Mouse (Mus musculus) layer of hippocampus, adult 9-11 months (tissue): ENCODE data around the gene Caap1.

Source experiments
- DNase-seq: peaks from one replicate; pipeline ENCODE4 v3.0.0; 2022

Gene Caap1

DNA sequence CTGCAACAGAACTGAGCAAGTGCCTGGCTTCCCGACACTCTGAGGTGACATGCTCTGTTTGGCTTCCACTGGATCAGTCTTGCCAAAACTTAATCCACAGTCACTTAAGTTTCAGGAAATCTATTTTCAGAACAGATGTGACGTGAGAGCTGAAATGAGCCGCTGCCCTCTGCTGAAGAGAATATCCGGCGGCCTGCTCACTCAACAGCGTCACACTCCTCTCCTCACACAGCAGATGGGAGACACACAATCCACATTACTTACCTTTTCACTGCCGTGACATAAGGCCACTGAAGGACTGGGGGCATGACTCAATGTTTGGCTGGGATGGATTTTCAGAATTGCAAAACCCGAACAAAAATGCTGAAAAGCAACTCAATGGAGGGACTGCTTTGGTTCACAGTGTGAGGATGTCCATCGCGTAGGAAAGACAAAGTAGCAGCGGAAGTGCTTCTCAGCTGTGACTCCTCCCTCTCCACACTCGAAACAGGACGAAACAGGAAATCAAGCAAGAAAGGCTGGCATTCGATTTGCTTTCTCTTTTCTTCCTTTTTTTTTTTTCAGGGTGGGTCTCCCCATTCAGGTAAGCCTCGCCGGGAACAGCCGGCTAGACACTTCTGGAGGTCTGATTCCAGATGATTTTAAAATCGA, 79.7 kb downstream of the Caap1 start:
- no peak for DNase-seq

DNA sequence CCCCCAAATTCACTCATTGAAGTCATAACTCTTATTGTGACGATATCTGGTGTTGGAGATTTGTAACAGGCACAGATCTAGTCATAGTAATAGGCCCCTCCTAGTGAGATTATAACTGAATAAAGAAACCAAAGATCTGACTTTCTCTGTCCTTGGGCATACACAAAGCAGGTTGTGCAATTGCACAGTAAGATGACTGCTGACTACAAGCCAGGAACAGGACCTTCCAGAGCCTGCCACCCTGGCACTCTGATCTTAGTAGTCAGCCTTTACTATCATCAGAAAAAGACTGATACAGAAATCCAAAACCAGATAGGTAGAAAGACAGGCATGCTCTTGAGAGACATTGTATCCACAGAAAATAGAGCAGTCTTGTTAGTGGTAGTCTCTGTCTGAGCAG, 83.3 kb downstream of the Caap1 start:
- DNase-seq, result no peak

DNA sequence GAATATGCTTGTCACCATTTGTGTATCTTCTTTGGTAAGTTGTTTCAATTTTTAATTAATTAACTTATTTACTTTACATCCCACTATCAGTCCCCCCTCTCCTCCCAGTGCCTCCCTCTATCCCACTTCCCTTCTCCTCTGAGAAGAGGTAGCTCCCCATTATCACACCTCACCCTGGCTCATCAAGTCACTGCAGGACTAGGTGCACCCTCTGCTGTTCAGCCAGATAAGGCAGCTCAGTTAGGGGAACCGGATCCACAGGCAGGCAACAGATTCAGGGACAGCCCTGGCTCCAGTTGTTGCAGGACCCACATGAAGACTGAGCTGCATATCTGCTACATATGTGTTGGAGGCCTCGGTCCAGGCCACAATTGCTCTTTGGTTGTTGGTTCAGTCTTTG, 97.2 kb downstream of the Caap1 start:
- DNase-seq, result no peak

DNA sequence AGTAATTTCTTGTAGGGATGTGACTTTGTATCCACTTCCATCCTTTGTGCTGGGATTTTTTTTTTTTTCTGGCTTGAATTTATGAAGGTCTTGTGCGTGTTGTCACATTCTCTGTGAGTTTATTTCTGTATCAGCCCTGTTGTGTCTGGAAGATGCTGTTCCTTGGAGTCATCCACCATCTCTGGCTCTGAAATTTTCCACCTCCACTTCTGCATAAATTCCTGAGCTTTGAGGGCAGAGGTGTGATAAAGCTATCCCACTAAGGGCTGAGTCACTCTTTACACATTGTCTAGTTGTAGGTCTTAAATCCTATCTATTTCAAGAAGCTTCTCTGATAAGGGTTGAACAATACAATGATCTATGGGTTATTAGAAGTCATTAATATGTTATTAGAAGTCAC, 101.7 kb downstream of the Caap1 start:
- no peak for DNase-seq
